Mouse (Mus musculus) heart, adult 2 months (tissue): ENCODE measurements around the gene Fgfr2.

Experiments used
- CTCF ChIP-seq: fragments of 200-600 bp; IDR thresholded peaks from 2 replicates; pipeline ENCODE4 v1.8.1; 2022; ENCODE audit warnings: antibody characterized with exemption, mild to moderate bottlenecking, moderate library complexity
- POLR2A ChIP-seq: fragments of 200-500 bp; IDR thresholded peaks from 2 replicates; pipeline ENCODE4 v1.6.1; 2011; ENCODE audit warnings: mild to moderate bottlenecking, low read depth, low read length, control low read depth; ENCODE audit not compliant: insufficient read depth

GRCm38 (mm10) chr7:133083936-133084614, 39.1 kb downstream of the Fgfr2 start:
- no peak for TF ChIP-seq POLR2A
- no peak for TF ChIP-seq CTCF
